Mouse (Mus musculus) layer of hippocampus, adult 2 months (tissue): ENCODE measurements at regions not wholly inside any gene's neighbourhood (a gene's known extent, or its start where the extent isn't known, plus 50 kb on each side); places are given as distances from the start of the nearest gene placed in this dataset.

Source experiments
- DNase-seq, 2 experiments: peaks; one replicate each; pipeline ENCODE4 v3.0.0; 2022; ENCODE audit warnings: low spot score in 2 of 2
- H3K27ac ChIP-seq: fragments of 200-600 bp; 2 replicates; pipeline ENCODE4 v1.8.1; 2022
- H3K4me3 ChIP-seq: fragments of 200-600 bp; 2 replicates; pipeline ENCODE4 v1.8.1; 2022; ENCODE audit warnings: mild to moderate bottlenecking
- CTCF ChIP-seq: fragments of 200-600 bp; conservative IDR thresholded peaks from 2 replicates; pipeline ENCODE4 v1.8.1; 2022; ENCODE audit warnings: antibody characterized with exemption, mild to moderate bottlenecking, moderate library complexity

DNA sequence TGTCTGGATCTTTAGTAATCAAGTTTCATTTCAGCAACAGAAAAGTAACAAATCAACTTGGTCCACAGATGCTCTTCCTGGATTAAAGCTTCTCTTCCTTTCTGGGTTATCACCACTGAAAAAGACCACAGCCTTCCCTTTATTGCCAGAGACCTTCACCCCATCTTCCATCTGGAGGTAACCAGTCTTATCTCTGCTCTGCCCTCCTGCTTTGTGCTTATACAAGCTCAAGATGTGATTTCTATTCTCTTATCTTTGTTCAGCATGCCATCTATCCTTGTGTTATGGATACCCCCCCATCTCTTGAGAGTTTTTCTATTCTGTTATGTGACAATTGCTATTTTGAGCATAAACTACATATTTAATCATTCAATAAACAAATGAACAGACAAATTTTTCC is 734.5 kb upstream of the Tbl1xr1 start:
- no peak for DNase-seq
- no peak overlapping the region for H3K27ac ChIP-seq

DNA sequence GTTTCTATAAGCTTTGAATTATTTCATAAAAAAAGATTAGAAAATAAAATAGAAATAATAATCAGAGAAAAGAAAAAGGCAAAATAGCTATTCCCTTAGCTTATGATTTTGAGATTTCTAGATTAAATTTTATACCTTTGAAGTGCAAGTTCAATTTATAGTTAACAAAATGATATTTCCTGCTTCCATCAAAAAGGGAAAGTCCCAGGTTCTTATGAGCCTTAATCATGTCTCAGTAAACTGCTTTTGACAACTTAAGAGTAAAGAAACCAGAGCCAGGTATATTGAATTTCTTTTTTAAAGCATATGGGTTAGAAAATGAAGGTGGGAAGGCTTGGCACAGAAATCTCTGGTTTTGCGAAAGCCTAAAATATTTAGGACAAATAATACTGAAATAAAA is 733.4 kb upstream of the Tbl1xr1 start:
- no peak for DNase-seq
- H3K27ac ChIP-seq, result no peak overlapping the region
- no peak overlapping the region for H3K4me3 ChIP-seq
- TF ChIP-seq CTCF, result no peak

More for the DNA sequence above, 734.5 kb upstream of the Tbl1xr1 start:
- no peak for TF ChIP-seq CTCF
- no peak overlapping the region for H3K4me3 ChIP-seq

DNA sequence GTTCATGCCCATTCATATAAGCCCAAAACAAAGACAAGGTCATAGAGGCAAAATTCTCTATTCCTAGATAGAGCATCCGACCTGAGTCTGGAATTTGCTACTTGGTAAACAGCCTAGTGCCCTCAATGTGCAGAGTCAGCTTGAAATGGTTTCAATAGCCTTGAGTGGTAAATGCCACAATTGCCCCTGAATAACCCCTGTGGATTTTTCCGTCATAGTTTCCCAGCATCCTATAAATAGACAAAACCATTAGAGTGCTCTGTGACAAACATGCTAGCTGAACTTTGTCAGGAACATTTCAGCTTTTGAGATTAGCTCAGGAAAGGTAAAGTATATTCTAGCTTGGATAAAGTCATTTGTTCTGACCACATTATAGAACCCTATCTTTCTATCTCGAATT is 727.0 kb upstream of the Tbl1xr1 start:
- no peak for TF ChIP-seq CTCF
- H3K4me3 ChIP-seq, result no peak overlapping the region
- H3K27ac ChIP-seq, result no peak overlapping the region
- DNase-seq, result no peak

DNA sequence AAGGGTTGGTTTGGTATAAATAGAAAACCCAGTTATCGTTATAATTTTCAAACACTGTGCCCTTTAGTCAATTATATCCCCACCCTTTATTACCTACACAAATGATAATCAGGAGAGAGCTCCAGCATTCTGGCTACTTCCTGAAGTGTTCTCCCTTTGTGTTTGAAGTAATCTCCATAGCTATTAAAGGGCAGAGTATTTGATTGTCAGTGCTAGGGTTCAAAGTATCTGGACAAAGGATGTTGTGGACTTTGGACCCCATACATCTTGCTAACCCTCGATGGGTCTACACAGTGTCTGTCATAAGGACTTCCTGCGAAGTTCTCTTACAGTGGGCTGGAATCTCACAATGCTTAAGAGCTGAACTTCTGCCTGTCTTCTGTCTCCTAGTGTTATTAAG is 720.3 kb upstream of the Tbl1xr1 start:
- DNase-seq, result no peak
- no peak for TF ChIP-seq CTCF
- no peak overlapping the region for H3K4me3 ChIP-seq
- H3K27ac ChIP-seq, result peak overlapping the region; percentile 56; the same call in 1 of the 2 replicates

DNA sequence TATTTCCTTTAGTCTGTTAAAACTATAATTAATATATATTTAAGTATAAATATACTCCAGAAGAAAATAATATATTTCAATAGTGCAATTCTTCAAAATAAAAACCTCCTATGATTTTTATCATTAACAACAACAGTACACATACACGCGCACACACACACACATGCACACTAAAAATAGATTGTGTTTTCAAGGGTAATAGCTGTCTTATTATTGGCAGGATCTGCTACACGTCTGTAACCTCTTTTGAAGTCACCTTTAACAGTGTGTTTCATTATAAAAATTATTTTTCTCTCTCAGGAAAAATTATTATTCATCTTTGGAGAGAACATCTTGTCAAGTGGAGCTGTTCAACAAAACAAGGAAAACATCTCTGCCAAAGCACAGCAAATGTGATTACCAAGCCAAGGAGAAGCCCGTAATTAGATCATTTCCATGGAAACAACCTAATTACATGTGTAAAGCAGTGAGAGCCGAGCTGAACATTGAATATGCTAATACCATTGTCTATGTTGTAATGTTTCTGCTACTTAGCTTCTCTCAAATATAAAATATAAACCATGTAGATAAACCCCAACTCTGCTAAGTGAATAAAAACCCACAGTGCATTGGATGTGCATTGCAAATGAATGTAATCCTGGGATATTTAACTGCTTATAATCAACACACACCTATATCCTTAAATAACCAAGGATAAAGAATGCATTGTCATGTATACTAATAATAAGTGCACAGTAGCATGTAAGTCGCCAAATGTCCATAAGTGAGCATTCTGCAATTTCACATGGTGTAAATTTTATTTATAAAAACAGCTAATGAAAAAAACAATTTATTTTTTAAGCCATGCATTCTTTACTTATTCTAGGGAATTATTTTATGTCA is 719.4 kb upstream of the Tbl1xr1 start:
- no peak for TF ChIP-seq CTCF
- no peak overlapping the region; the same call in 1 of the 2 replicates for H3K4me3 ChIP-seq
- peak overlapping the region; percentile 56 for H3K27ac ChIP-seq
- peak; percentile 30 to 87 for DNase-seq

DNA sequence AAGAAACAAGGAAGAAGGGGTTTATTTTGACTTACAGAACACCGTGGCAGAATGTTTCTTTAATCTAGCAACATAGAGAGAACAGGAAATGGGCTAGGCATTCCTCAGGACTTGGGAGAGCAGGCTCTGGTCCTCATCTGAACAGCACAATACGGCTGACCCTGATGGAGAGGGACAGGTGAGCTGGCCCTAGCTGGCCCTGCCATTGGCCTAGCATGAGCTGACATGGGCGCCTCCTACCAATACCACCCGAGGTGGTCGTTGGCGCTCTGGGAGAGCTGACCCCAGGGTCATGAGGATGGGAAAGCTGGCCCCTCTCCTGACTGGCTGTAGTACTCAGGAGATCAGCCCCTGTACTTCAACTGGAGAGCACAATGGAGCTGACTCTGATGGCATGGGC is 718.4 kb upstream of the Tbl1xr1 start:
- no peak for DNase-seq
- no peak overlapping the region for H3K4me3 ChIP-seq
- TF ChIP-seq CTCF, result no peak
- H3K27ac ChIP-seq, result peak overlapping the region; percentile 56; the same call in 1 of the 2 replicates

DNA sequence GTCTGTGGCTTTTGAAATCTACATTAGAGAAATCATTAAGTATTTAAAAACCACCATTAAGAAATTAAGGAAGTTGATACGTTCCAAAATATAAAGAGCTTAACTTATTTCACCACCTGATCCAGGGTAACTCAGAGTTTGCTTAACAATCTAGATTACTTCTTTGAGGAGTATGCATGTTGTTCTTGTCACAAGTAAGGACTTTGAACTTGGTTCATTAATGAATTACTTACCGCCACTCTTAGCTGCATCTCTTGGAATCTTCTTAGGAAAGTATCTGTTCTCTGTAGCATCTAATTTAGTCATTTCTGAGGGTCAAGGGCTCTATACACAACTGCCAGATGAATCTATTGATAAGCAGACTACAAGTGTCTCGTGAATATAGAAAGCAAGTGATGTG is 715.4 kb upstream of the Tbl1xr1 start:
- TF ChIP-seq CTCF, result no peak
- Histone ChIP-seq H3K4me3 (no peak overlapping the region), H3K27ac (no peak overlapping the region)
- DNase-seq, result no peak

DNA sequence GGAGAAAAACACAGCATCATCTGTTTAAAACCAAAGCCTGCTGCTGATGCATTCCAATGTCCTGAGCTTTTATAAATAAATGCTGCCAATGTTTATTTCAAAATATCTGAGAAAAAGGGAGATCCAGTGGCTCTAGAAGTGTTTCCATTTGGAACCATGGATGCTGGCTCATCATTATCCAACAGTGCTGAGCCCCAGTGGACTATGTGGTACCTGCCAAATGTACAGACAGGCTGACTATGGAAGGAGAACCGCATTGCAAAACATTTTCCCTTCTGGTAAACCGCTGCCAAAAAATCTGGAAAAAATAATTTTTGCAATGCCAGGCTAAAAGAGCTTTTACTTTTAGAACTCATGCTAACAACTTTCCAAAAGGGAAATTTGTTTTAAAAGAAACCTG is 696.6 kb upstream of the Tbl1xr1 start:
- no peak for TF ChIP-seq CTCF
- Histone ChIP-seq H3K27ac (no peak overlapping the region), H3K4me3 (no peak overlapping the region)
- DNase-seq, result no peak

DNA sequence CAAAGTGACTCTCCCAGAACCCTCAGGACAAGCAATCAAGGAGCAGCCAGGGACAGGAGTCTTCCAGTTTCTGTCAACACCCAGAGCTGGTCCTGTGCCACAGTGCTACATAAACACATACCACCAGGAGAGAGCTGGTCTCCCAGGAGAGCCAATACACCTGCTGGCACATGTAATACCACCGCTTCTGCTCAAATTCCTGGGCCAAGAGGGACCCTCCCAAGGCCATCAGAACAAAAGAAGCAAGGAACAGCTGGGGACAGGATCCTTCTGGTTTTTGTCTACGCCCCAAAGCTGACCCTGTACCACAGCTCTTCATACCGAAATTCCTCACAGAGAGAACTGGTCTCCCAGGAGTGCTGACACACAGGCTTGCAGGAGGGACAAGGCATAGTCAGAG is 695.4 kb upstream of the Tbl1xr1 start:
- H3K27ac ChIP-seq, result no peak overlapping the region
- no peak for DNase-seq
- TF ChIP-seq CTCF, result no peak
- H3K4me3 ChIP-seq, result no peak overlapping the region

DNA sequence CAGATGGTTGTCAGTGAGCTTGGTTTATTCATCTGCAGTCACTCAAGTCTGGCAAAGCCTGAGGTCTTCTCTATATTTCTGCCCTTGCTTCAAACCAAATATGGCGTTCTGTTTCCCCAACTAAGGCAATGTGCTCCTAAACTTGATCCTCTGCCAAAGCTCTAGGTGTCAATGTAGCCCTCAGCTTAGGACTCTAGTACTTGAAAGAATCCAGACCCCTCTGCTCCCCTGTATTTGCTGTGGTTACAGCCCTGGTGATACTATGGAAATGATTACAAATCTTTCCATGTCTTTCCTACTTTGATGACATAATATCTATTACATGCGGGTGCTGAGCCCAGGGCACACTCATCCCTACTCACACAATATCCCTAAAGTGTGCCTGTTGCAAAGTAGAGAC is 672.9 kb upstream of the Tbl1xr1 start:
- DNase-seq, result no peak
- Histone ChIP-seq H3K27ac (no peak overlapping the region), H3K4me3 (no peak overlapping the region)
- no peak for TF ChIP-seq CTCF

DNA sequence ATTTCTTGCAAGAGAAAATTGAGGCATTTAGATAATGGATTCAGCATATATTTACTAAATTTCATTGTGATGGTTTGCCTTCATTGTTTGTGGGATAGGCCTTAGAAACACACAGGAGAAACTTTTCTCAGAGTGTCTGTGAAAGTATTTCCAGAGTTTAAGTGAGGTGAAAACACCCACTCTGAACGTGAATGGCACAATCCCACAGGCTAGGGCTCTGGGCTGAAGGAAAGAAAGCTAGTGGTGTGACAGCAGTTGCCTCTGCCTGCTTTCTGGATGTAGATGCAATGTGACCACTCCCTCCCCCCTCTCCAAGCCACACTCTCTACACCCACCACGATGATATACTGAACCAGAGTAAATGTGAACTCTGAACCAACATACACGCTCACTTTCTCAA is 672.4 kb upstream of the Tbl1xr1 start:
- H3K27ac ChIP-seq, result no peak overlapping the region
- no peak overlapping the region for H3K4me3 ChIP-seq
- no peak for TF ChIP-seq CTCF
- no peak for DNase-seq

DNA sequence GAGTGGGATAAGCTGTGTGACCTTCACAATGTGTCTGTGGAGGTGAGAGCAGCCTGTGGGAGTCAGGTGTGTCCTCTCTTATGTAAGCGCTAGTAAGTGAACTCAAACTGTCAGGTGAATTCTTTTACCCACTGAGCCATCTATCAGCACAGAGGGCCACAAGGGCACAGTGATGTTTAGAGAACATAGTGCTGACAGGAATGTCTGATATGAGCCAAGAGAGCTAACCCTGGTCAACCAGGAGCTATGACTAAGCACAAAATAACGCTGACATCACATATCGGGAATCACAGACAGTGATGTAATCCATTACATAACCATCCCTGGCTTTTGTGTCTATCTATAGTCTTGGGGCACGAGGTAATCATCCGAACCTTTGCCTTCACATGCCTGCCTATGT is 669.4 kb upstream of the Tbl1xr1 start:
- Histone ChIP-seq H3K27ac (no peak overlapping the region), H3K4me3 (no peak overlapping the region)
- TF ChIP-seq CTCF, result no peak
- no peak for DNase-seq

DNA sequence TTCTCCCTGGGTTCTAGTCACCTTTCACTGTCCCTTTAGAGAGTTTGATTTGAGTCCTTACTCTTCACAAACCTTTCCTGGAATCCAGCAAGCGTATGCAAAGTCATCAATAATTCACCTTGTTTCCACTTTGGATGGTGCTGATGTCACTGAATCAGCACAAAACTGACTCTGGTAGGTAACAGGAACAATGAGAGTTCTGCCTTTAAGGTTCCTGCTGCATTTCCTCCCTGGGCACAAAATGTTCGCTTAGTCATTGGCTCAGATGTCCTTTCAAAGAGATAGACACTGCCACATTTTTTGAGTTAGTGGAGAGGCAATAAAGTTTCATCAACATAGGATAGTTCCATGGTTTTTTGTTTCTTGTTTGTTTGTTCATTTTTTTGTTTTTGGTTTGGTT is 664.4 kb upstream of the Tbl1xr1 start:
- no peak for TF ChIP-seq CTCF

DNA sequence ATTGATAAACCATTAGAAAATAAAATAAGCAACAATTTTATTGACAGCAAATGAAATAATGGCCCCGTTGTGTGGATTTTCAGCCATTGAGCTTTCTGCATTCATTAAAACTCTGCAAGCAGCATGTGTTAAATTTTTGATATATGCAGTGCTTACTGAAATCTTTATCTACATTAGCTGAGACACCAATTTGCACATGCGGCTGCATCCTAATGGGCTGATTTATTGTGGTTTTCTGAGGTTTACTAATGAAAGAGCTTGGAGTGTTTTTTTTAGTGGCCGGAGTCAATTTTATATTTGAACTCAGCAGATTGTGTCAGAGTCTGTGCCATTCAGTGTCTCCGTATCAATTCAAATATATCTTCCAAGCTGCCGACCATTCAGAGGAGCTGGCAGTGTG is 653.3 kb upstream of the Tbl1xr1 start:
- TF ChIP-seq CTCF, result no peak
- H3K27ac ChIP-seq, result no peak overlapping the region
- no peak for DNase-seq
- H3K4me3 ChIP-seq, result no peak overlapping the region

More for the DNA sequence above, 664.4 kb upstream of the Tbl1xr1 start:
- no peak overlapping the region for H3K4me3 ChIP-seq
- no peak overlapping the region for H3K27ac ChIP-seq
- DNase-seq, result no peak

DNA sequence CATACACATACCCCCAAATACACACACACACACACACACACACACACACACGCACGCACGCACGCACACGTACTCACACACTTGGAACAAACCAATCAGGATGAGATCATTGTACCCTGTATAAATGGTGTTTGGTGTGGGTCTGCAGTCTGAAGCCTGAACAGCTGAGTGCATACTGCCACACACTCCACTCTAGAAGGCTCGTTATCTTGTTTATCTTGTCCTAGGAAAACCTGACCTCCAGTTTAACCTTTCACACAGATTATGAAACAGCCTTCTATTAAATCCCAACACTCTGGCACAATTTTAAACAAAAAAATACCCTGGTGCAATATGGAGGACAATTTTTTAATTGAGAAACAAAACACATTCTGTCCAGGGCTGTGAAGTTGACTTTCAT is 649.9 kb upstream of the Tbl1xr1 start:
- H3K27ac ChIP-seq, result no peak overlapping the region
- no peak for DNase-seq
- H3K4me3 ChIP-seq, result no peak overlapping the region
- TF ChIP-seq CTCF, result no peak
